Mouse (Mus musculus) kidney, embryonic 16.5 days (tissue): Measurements from ENCODE around the gene Ccer2. TPM values are rescaled to one million over a fixed set of nuclear protein-coding genes. Genes with fewer than 3 reads are reported as not detected.

Experiments
- ATAC-seq: fragments of 200-750 bp; cut with Nextera tagmentation; 2 replicates; pipeline ENCODE4 v1.8.0; 2017; ENCODE audit warnings: moderate TSS enrichment; ENCODE audit not compliant: low FRiP score, low TSS enrichment
- H3K27ac ChIP-seq: fragments of 300-500 bp; sonication (generic); 2 replicates; pipeline ENCODE4 v1.5.1; 2014; ENCODE audit warnings: low read length
- H3K27me3 ChIP-seq: fragments of 300-500 bp; sonication (generic); 2 replicates; pipeline ENCODE4 v1.6.1; 2014; ENCODE audit warnings: low read length, control low read depth, mixed read lengths; ENCODE audit not compliant: insufficient read depth
- H3K36me3 ChIP-seq: fragments of 300-500 bp; sonication (generic); 2 replicates; pipeline ENCODE4 v1.6.1; 2014; ENCODE audit warnings: low read length, control low read depth, mixed read lengths; ENCODE audit not compliant: insufficient read depth
- H3K4me1 ChIP-seq: fragments of 300-500 bp; sonication (generic); 2 replicates; pipeline ENCODE4 v1.6.1; 2014; ENCODE audit warnings: low read length, control low read depth, mixed read lengths; ENCODE audit not compliant: insufficient read depth
- H3K4me2 ChIP-seq: fragments of 300-500 bp; sonication (generic); replicated peaks from 2 replicates; pipeline ENCODE4 v1.6.1; 2014; ENCODE audit warnings: low read depth, low read length
- H3K4me3 ChIP-seq: fragments of 300-500 bp; sonication (generic); 2 replicates; pipeline ENCODE4 v1.5.1; 2014; ENCODE audit warnings: mild to moderate bottlenecking, low read length
- H3K9ac ChIP-seq: fragments of 300-500 bp; sonication (generic); replicated peaks from 2 replicates; pipeline ENCODE4 v1.6.1; 2014; ENCODE audit warnings: low read length
- H3K9me3 ChIP-seq: fragments of 300-500 bp; sonication (generic); 2 replicates; pipeline ENCODE4 v1.6.1; 2016; ENCODE audit warnings: low read length, control low read depth
- WGBS: fragments of 180-500 bp; shearing (Covaris S2); extraction: QIAGEN DNeasy Blood & Tissue Kit; methylation state at CpG from one replicate; pipeline ENCODE4 v1.1.7; 2014; 5-methylcytosine and 5-hydroxymethylcytosine counted together
- polyA plus RNA-seq: library from polyadenylated mRNA; unstranded; fragments of >200 nt; fragmentation: Nextera tagmentation; extraction: Ambion mirVana; gene quantifications from 2 replicates; pipeline ENCODE4 v1.2.1, GENCODE M21; 2015

Gene Ccer2
- polyA plus RNA-seq, 1 experiment from 2014 or later: not detected

GRCm38 (mm10) chr7:28807641-28808220, 51.8 kb downstream of the Ccer2 start:
- H3K9me3 ChIP-seq: no peaks in the 10 kb centered on the region
- ATAC-seq: no peak
- peak overlapping the region; percentile 78 for H3K4me3 ChIP-seq
- peak overlapping the region; percentile 98 for H3K4me2 ChIP-seq
- H3K27ac ChIP-seq: peak overlapping the region; percentile 100
- H3K9ac ChIP-seq: peak overlapping the region; percentile 96
- 33% methylated on average over 8 of the region's 8 CpGs for WGBS
- H3K27me3 ChIP-seq: no peaks in the 10 kb centered on the region
- peaks cover 36% of the 10 kb centered on the region for H3K4me1 ChIP-seq
- H3K36me3 ChIP-seq: peaks cover 2% of the 10 kb centered on the region; the same call in 1 of the 2 replicates

GRCm38 (mm10) chr7:28808221-28808941, 52.4 kb downstream of the Ccer2 start, which contains the start of gene Hnrnpl:
Gene Hnrnpl (plus strand): TSS chr7:28808541.
- H3K4me3 ChIP-seq: peak within 1 kb of the TSS; percentile 78
- 3% methylated on average over 35 of the region's 35 CpGs for WGBS
- peak within 1 kb of the TSS; percentile 98 for H3K4me2 ChIP-seq
- no peaks in the 10 kb centered on the region for H3K9me3 ChIP-seq
- peak; percentile 9 for ATAC-seq
- peak within 1 kb of the TSS; percentile 96 for H3K9ac ChIP-seq
- peaks cover 9% of the 10 kb centered on the region for H3K36me3 ChIP-seq
- peak within 1 kb of the TSS; percentile 100 for H3K27ac ChIP-seq
- no peaks in the 10 kb centered on the region for H3K27me3 ChIP-seq
- H3K4me1 ChIP-seq: peaks cover 36% of the 10 kb centered on the region

Other genes with a start within 250 kb of the Ccer2 start
- not detected in 2 replicates for gene Ifnl2, start 245.7 kb upstream of the Ccer2 start, polyA plus RNA-seq
- not detected in 2 replicates for gene Ifnl3, start 233.3 kb upstream of the Ccer2 start, polyA plus RNA-seq
- gene Sycn, start 215.3 kb upstream of the Ccer2 start, polyA plus RNA-seq: not detected in 2 replicates
- 0.18 TPM in 1 of 2 replicates, not detected in the other for gene Nccrp1, start 208.9 kb upstream of the Ccer2 start, polyA plus RNA-seq
- gene Samd4b, start 158.0 kb upstream of the Ccer2 start, polyA plus RNA-seq: 16.7 and 20.7 TPM in 2 replicates
- gene Pak4, start 158.0 kb upstream of the Ccer2 start, polyA plus RNA-seq: 78.4 and 79.6 TPM in 2 replicates
- gene Acp7, start 124.8 kb upstream of the Ccer2 start, polyA plus RNA-seq: not detected in 2 replicates
- gene Fbxo27, start 63.3 kb upstream of the Ccer2 start, polyA plus RNA-seq: 7.0 and 7.2 TPM in 2 replicates
- 9.4 and 9.9 TPM in 2 replicates for gene Fbxo17, start 39.4 kb upstream of the Ccer2 start, polyA plus RNA-seq
- gene Mrps12, start 14.4 kb upstream of the Ccer2 start, polyA plus RNA-seq: 141 and 143 TPM in 2 replicates
- gene Sars2, start 14.2 kb upstream of the Ccer2 start, polyA plus RNA-seq: 32.8 and 34.2 TPM in 2 replicates
- gene Sirt2, start 10.6 kb downstream of the Ccer2 start, polyA plus RNA-seq: 67.3 and 75.0 TPM in 2 replicates
- gene Nfkbib, start 11.3 kb downstream of the Ccer2 start, polyA plus RNA-seq: 48.5 and 53.2 TPM in 2 replicates
- 7.0 and 7.7 TPM in 2 replicates for gene Rinl, start 32.8 kb downstream of the Ccer2 start, polyA plus RNA-seq
- gene Hnrnpl, start 52.4 kb downstream of the Ccer2 start, polyA plus RNA-seq: 204 and 224 TPM in 2 replicates
- gene Ech1, start 69.0 kb downstream of the Ccer2 start, polyA plus RNA-seq: 198 and 214 TPM in 2 replicates
- gene Lgals4, start 77.7 kb downstream of the Ccer2 start, polyA plus RNA-seq: 10.8 and 12.8 TPM in 2 replicates
- 1.3 and 2.3 TPM in 2 replicates for gene Lgals7, start 107.7 kb downstream of the Ccer2 start, polyA plus RNA-seq
- 0.59 and 0.74 TPM in 2 replicates for gene Capn12, start 125.2 kb downstream of the Ccer2 start, polyA plus RNA-seq
- gene Actn4, start 206.2 kb downstream of the Ccer2 start, polyA plus RNA-seq: 360 and 374 TPM in 2 replicates
- gene Eif3k, start 225.7 kb downstream of the Ccer2 start, polyA plus RNA-seq: 406 and 407 TPM in 2 replicates
- gene Map4k1, start 225.9 kb downstream of the Ccer2 start, polyA plus RNA-seq: 9.7 and 10.1 TPM in 2 replicates